Mouse (Mus musculus) T-helper 17 cell (primary cell): Measurements from ENCODE around the gene Tmem100.

ENCODE experiments used
- in situ Hi-C, 2 experiments: fragments of 300-600 bp; cut with MboI, MseI; formaldehyde crosslinking; loops; 1 replicate in 1 of 2; 2 replicates in 1 of 2; pipeline ENCODE4 v1.15.1; 2025; ENCODE audit warnings: high pct_unique_total_duplicates in 2 of 2

Tmem100 gene

GRCm38 (mm10) chr11:90007791-90008531, 22.2 kb upstream of the Tmem100 start:
- in situ Hi-C loops: no loop called here

- in situ Hi-C loops: loop anchor here in 1 of 2 experiments (10.0 kb wide), 1 partner anchor 611 kb away; no protein-coding TSS in a partner anchor
Measured at GRCm38 (mm10) chr11:90013657-90014056, 16.5 kb upstream of the Tmem100 start.

- in situ Hi-C loops: loop anchor here in 1 of 2 experiments (10.0 kb wide), 1 partner anchor 610 kb away; no protein-coding TSS in a partner anchor
Measured at GRCm38 (mm10) chr11:90015281-90015680, 14.9 kb upstream of the Tmem100 start.

GRCm38 (mm10) chr11:90019161-90019560, 11.0 kb upstream of the Tmem100 start:
- in situ Hi-C loops: loop anchor here in 1 of 2 experiments (10.0 kb wide), 1 partner anchor 606 kb away; no protein-coding TSS in a partner anchor

GRCm38 (mm10) chr11:90025891-90026801, 4.0 kb upstream of the Tmem100 start:
- in situ Hi-C loops: no loop called here

GRCm38 (mm10) chr11:90026802-90027174, 3.4 kb upstream of the Tmem100 start:
- in situ Hi-C loops: no loop called here

- in situ Hi-C loops: no loop called here
Measured at GRCm38 (mm10) chr11:90027216-90027615, 2.9 kb upstream of the Tmem100 start.

GRCm38 (mm10) chr11:90028746-90029145, 1.4 kb upstream of the Tmem100 start:
- in situ Hi-C loops: no loop called here

- in situ Hi-C loops: no loop called here
Measured at GRCm38 (mm10) chr11:90029354-90029753, 794 bp upstream of the Tmem100 start.

- in situ Hi-C loops: no loop called here
Measured at GRCm38 (mm10) chr11:90030557-90030956, 409 bp downstream of the Tmem100 start.

GRCm38 (mm10) chr11:90031076-90031475, 928 bp downstream of the Tmem100 start:
- in situ Hi-C loops: no loop called here

GRCm38 (mm10) chr11:90032807-90033206, 2.7 kb downstream of the Tmem100 start:
- in situ Hi-C loops: no loop called here

- in situ Hi-C loops: no loop called here
Measured at GRCm38 (mm10) chr11:90033442-90033841, 3.3 kb downstream of the Tmem100 start.

- in situ Hi-C loops: no loop called here
Measured at GRCm38 (mm10) chr11:90034646-90035045, 4.5 kb downstream of the Tmem100 start.

- in situ Hi-C loops: no loop called here
Measured at GRCm38 (mm10) chr11:90035532-90035931, 5.4 kb downstream of the Tmem100 start.

GRCm38 (mm10) chr11:90036416-90036815, 6.3 kb downstream of the Tmem100 start:
- in situ Hi-C loops: no loop called here

GRCm38 (mm10) chr11:90038022-90038421, 7.9 kb downstream of the Tmem100 start:
- in situ Hi-C loops: no loop called here

- in situ Hi-C loops: no loop called here
Measured at GRCm38 (mm10) chr11:90044459-90044858, 14.3 kb downstream of the Tmem100 start.

GRCm38 (mm10) chr11:90046211-90046610, 16.1 kb downstream of the Tmem100 start:
- in situ Hi-C loops: no loop called here

- in situ Hi-C loops: no loop called here
Measured at GRCm38 (mm10) chr11:90047271-90047670, 17.1 kb downstream of the Tmem100 start.

- in situ Hi-C loops: no loop called here
Measured at GRCm38 (mm10) chr11:90050016-90050415, 19.9 kb downstream of the Tmem100 start.

- in situ Hi-C loops: no loop called here
Measured at GRCm38 (mm10) chr11:90052785-90053184, 22.6 kb downstream of the Tmem100 start.
